Mouse (Mus musculus) liver, embryonic 14 days (tissue): ENCODE results near the gene Gm21865. TPM values are rescaled to one million over a fixed set of nuclear protein-coding genes. Genes with fewer than 3 reads are reported as not detected.

Experiments
- polyA plus RNA-seq: library from polyadenylated mRNA; depleted of rRNA; stranded (reverse); fragments of >200 nt; gene quantifications from 2 replicates; pipeline ENCODE4 v1.2.3, GENCODE M21; 2012; rRNA removed

Gm21865 gene
- not detected in 2 replicates for polyA plus RNA-seq

GRCm38 (mm10) chrY:40316803-40317202 lies at the start of gene Gm21865:
Gene Gm21865 (minus strand): TSS chrY:40316903.

Other genes with a start within 250 kb of the Gm21865 start
- gene Gm21882, start 64.6 kb upstream of the Gm21865 start, polyA plus RNA-seq: not detected in 2 replicates